Mouse (Mus musculus): ENCODE measurements around the gene Mesd. TPM values are rescaled to one million over a fixed set of nuclear protein-coding genes. Genes with fewer than 3 reads are reported as not detected.

The Mesd gene
- polyA plus RNA-seq, 1 experiment from 2014 or later = 83.0 TPM

GRCm38 (mm10) chr7:83869839-83870543 lies 14.3 kb upstream of the Mesd start:
- ATAC-seq = no peak
- H3K4me2 ChIP-seq (ENCODE audit: low read depth, low read length) = no peak overlapping the region
- H3K9ac ChIP-seq (ENCODE audit: low read depth, low read length) = no peak overlapping the region
- H3K36me3 ChIP-seq (ENCODE audit: control insufficient read depth, insufficient read depth, low read length) = no peaks in the 10 kb centered on the region
- H3K27ac ChIP-seq (ENCODE audit: low read length) = no peak overlapping the region
- 38% methylated on average over 5 of the region's 5 CpGs for WGBS
- no peaks in the 10 kb centered on the region for H3K4me1 ChIP-seq (ENCODE audit: control insufficient read depth, insufficient read depth, low read length)
- no peaks in the 10 kb centered on the region for H3K9me3 ChIP-seq (ENCODE audit: control insufficient read depth, low read length)
- no peaks in the 10 kb centered on the region for H3K27me3 ChIP-seq (replicated peaks; ENCODE audit: control insufficient read depth, insufficient read depth, low read length)
- H3K4me3 ChIP-seq (ENCODE audit: low read length) = no peak overlapping the region

GRCm38 (mm10) chr7:83877088-83877487 lies 7.2 kb upstream of the Mesd start:
- no peak overlapping the region for H3K9ac ChIP-seq (ENCODE audit: low read depth, low read length)
- 0 out of 2 replicates have a peak, but pooled peaks have one; percentile 8 for ATAC-seq
- H3K36me3 ChIP-seq (ENCODE audit: control insufficient read depth, insufficient read depth, low read length) = 0 out of 2 replicates have a peak, but pooled peaks cover 2% of the 10 kb centered on the region
- H3K27ac ChIP-seq (ENCODE audit: low read length) = no peak overlapping the region
- WGBS = 62% methylated on average over 3 of the region's 3 CpGs
- H3K9me3 ChIP-seq (ENCODE audit: control insufficient read depth, low read length) = no peaks in the 10 kb centered on the region
- no peak overlapping the region for H3K4me3 ChIP-seq (ENCODE audit: low read length)
- H3K4me2 ChIP-seq (ENCODE audit: low read depth, low read length) = no peak overlapping the region
- peaks cover 39% of the 10 kb centered on the region for H3K4me1 ChIP-seq (ENCODE audit: control insufficient read depth, insufficient read depth, low read length)
- H3K27me3 ChIP-seq (replicated peaks; ENCODE audit: control insufficient read depth, insufficient read depth, low read length) = no peaks in the 10 kb centered on the region

GRCm38 (mm10) chr7:83878676-83879448 lies 5.4 kb upstream of the Mesd start:
- no peak for ATAC-seq
- H3K9ac ChIP-seq (ENCODE audit: low read depth, low read length) = no peak overlapping the region
- H3K27ac ChIP-seq (ENCODE audit: low read length) = peak overlapping the region; percentile 52
- 0 out of 2 replicates have a peak, but pooled peaks cover 2% of the 10 kb centered on the region for H3K36me3 ChIP-seq (ENCODE audit: control insufficient read depth, insufficient read depth, low read length)
- peak overlapping the region; percentile 32 for H3K4me2 ChIP-seq (ENCODE audit: low read depth, low read length)
- H3K9me3 ChIP-seq (ENCODE audit: control insufficient read depth, low read length) = peaks cover 3% of the 10 kb centered on the region; the same call in 1 of the 2 replicates
- 18% methylated on average over 5 of the region's 5 CpGs for WGBS
- H3K4me3 ChIP-seq (ENCODE audit: low read length) = no peak overlapping the region
- no peaks in the 10 kb centered on the region for H3K27me3 ChIP-seq (replicated peaks; ENCODE audit: control insufficient read depth, insufficient read depth, low read length)
- peaks cover 46% of the 10 kb centered on the region for H3K4me1 ChIP-seq (ENCODE audit: control insufficient read depth, insufficient read depth, low read length)

GRCm38 (mm10) chr7:83882150-83882632 lies 2.1 kb upstream of the Mesd start:
- no peaks in the 10 kb centered on the region for H3K27me3 ChIP-seq (replicated peaks; ENCODE audit: control insufficient read depth, insufficient read depth, low read length)
- H3K9ac ChIP-seq (ENCODE audit: low read depth, low read length) = peak overlapping the region; percentile 93
- peaks cover 3% of the 10 kb centered on the region; the same call in 1 of the 2 replicates for H3K9me3 ChIP-seq (ENCODE audit: control insufficient read depth, low read length)
- H3K4me1 ChIP-seq (ENCODE audit: control insufficient read depth, insufficient read depth, low read length) = peaks cover 48% of the 10 kb centered on the region
- 0 out of 2 replicates have a peak, but pooled peaks cover 2% of the 10 kb centered on the region for H3K36me3 ChIP-seq (ENCODE audit: control insufficient read depth, insufficient read depth, low read length)
- H3K27ac ChIP-seq (ENCODE audit: low read length) = peak overlapping the region; percentile 99
- H3K4me3 ChIP-seq (ENCODE audit: low read length) = peak overlapping the region; percentile 83
- 84% methylated on average over 35 of the region's 35 CpGs for WGBS
- peak overlapping the region; percentile 89 for H3K4me2 ChIP-seq (ENCODE audit: low read depth, low read length)
- no peak for ATAC-seq

GRCm38 (mm10) chr7:83882633-83883275 lies 1.5 kb upstream of the Mesd start:
- Histone ChIP-seq H3K4me2 (ENCODE audit: low read depth, low read length) (peak overlapping the region; percentile 89), H3K9ac (ENCODE audit: low read depth, low read length) (peak overlapping the region; percentile 93), H3K27ac (ENCODE audit: low read length) (peak overlapping the region; percentile 99), H3K27me3 (replicated peaks; ENCODE audit: control insufficient read depth, insufficient read depth, low read length) (no peaks in the 10 kb centered on the region), H3K4me3 (ENCODE audit: low read length) (peak overlapping the region; percentile 83), H3K36me3 (ENCODE audit: control insufficient read depth, insufficient read depth, low read length) (0 out of 2 replicates have a peak, but pooled peaks cover 2% of the 10 kb centered on the region), H3K9me3 (ENCODE audit: control insufficient read depth, low read length) (peaks cover 3% of the 10 kb centered on the region; the same call in 1 of the 2 replicates), H3K4me1 (ENCODE audit: control insufficient read depth, insufficient read depth, low read length) (peaks cover 45% of the 10 kb centered on the region)
- WGBS = 14% methylated on average over 56 of the region's 56 CpGs
- peak; percentile 29 for ATAC-seq

GRCm38 (mm10) chr7:83883276-83884020 lies 818 bp upstream of the Mesd start:
- H3K36me3 ChIP-seq (ENCODE audit: control insufficient read depth, insufficient read depth, low read length) = no peaks in the 10 kb centered on the region
- H3K4me3 ChIP-seq (ENCODE audit: low read length) = peak overlapping the region; percentile 83
- H3K9ac ChIP-seq (ENCODE audit: low read depth, low read length) = peak overlapping the region; percentile 93
- peak overlapping the region; percentile 89 for H3K4me2 ChIP-seq (ENCODE audit: low read depth, low read length)
- H3K9me3 ChIP-seq (ENCODE audit: control insufficient read depth, low read length) = peaks cover 3% of the 10 kb centered on the region; the same call in 1 of the 2 replicates
- no peaks in the 10 kb centered on the region for H3K27me3 ChIP-seq (replicated peaks; ENCODE audit: control insufficient read depth, insufficient read depth, low read length)
- peak overlapping the region; percentile 99 for H3K27ac ChIP-seq (ENCODE audit: low read length)
- H3K4me1 ChIP-seq (ENCODE audit: control insufficient read depth, insufficient read depth, low read length) = peaks cover 38% of the 10 kb centered on the region
- under 1% methylated on average over 67 of the region's 91 CpGs for WGBS
- peak; percentile 86 for ATAC-seq

GRCm38 (mm10) chr7:83884921-83885532 lies 761 bp downstream of the Mesd start:
- peak overlapping the region; percentile 99 for H3K27ac ChIP-seq (ENCODE audit: low read length)
- peak overlapping the region; percentile 93 for H3K9ac ChIP-seq (ENCODE audit: low read depth, low read length)
- ATAC-seq = peak; percentile 38
- 33% methylated on average over 6 of the region's 6 CpGs for WGBS
- H3K4me1 ChIP-seq (ENCODE audit: control insufficient read depth, insufficient read depth, low read length) = peaks cover 32% of the 10 kb centered on the region
- H3K9me3 ChIP-seq (ENCODE audit: control insufficient read depth, low read length) = peaks cover 3% of the 10 kb centered on the region; the same call in 1 of the 2 replicates
- no peaks in the 10 kb centered on the region for H3K27me3 ChIP-seq (replicated peaks; ENCODE audit: control insufficient read depth, insufficient read depth, low read length)
- H3K36me3 ChIP-seq (ENCODE audit: control insufficient read depth, insufficient read depth, low read length) = no peaks in the 10 kb centered on the region
- H3K4me3 ChIP-seq (ENCODE audit: low read length) = peak overlapping the region; percentile 83
- peak overlapping the region; percentile 89 for H3K4me2 ChIP-seq (ENCODE audit: low read depth, low read length)

GRCm38 (mm10) chr7:83885835-83886234 lies 1.6 kb downstream of the Mesd start:
- peaks cover 3% of the 10 kb centered on the region; the same call in 1 of the 2 replicates for H3K9me3 ChIP-seq (ENCODE audit: control insufficient read depth, low read length)
- no peak overlapping the region for H3K4me3 ChIP-seq (ENCODE audit: low read length)
- no peak for ATAC-seq
- no peaks in the 10 kb centered on the region for H3K27me3 ChIP-seq (replicated peaks; ENCODE audit: control insufficient read depth, insufficient read depth, low read length)
- H3K27ac ChIP-seq (ENCODE audit: low read length) = peak overlapping the region; percentile 67
- H3K36me3 ChIP-seq (ENCODE audit: control insufficient read depth, insufficient read depth, low read length) = no peaks in the 10 kb centered on the region
- WGBS = 60% methylated on average over 4 of the region's 4 CpGs
- no peak overlapping the region for H3K4me2 ChIP-seq (ENCODE audit: low read depth, low read length)
- H3K4me1 ChIP-seq (ENCODE audit: control insufficient read depth, insufficient read depth, low read length) = peaks cover 28% of the 10 kb centered on the region
- H3K9ac ChIP-seq (ENCODE audit: low read depth, low read length) = no peak overlapping the region
